Mouse (Mus musculus): Measurements from ENCODE around the gene 4921504E06Rik.

- TF ChIP-seq POU5F1 (IDR thresholded peaks at IDR 0.05; ENCODE audit: borderline replicate concordance, low read length) (no peak), CTCF (conservative IDR thresholded peaks at IDR 0.05; ENCODE audit: low read length) (no peak)
Measured at GRCm38 (mm10) chr2:19553821-19554592, at the start of gene 4921504E06Rik.
